Mouse (Mus musculus) megakaryocyte progenitor cell, adult 5-6 weeks (primary cell): Measurements from ENCODE around the gene Prkd2. TPM values are rescaled to one million over a fixed set of nuclear protein-coding genes. Genes with fewer than 3 reads are reported as not detected.
A peak's percentile ranks its signal among the peaks of the same experiment; 100 is the strongest.

Experiments
- ATAC-seq: replicated peaks from 2 replicates; pipeline ENCODE4 v1.8.0; 2016; ENCODE audit warnings: mild to moderate bottlenecking, moderate TSS enrichment, inconsistent platforms; ENCODE audit not compliant: poor library complexity
- total RNA-seq, 2 experiments: library from RNA; stranded (forward) in 1 of 2; stranded (reverse) in 1 of 2; fragments of 157-497, 149-512 nt in 1 of 2; fragments of 200-1000 nt in 1 of 2; gene quantifications; 2 replicates each; pipeline versions ENCODE4 v1.2.3 to v1.2.4; 2015 to 2017

The Prkd2 gene
- total RNA-seq, 2 experiments from 2014 or later = 8.8 TPM

DNA sequence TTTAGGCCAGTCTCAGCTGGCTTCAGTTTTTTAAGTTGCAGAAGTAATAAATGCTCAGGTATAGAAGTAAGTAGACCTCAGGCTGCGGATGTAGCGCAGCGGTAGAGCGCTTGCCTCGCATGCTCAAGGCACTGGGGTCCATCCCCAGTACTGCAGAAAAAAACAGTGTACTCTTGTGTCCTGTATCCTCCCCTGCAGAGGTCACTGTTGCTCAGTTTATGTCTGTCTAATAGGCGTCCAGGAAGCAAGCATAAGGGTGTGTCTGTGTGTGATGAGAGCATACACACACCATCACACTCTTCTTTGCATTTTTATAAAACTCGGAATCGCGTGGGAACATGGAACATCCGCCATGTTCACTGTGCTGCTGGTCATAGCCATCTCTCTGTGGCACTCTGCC is 16.9 kb upstream of the Prkd2 start:
- ATAC-seq = peak; percentile 82

DNA sequence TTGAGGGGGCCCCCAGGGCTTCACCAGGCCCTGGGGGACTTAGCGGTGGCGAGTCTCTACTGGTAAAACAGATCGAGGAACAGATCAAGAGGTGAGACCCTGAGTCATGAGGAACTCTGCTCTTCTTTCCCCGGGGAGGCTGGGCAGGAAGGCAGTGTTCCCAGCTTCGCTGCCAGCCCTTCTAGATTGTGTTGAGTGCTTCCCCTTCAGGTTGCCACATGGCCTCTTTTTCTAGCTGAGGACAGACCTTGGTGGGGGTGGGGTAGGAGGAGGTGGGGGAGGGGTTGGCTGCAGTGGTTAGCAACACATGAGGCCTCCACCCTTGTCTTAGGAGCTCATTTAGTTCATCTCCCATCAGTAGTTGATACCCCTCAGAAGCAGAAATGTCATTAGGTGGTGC is 16.1 kb upstream of the Prkd2 start:
- ATAC-seq = no peak

DNA sequence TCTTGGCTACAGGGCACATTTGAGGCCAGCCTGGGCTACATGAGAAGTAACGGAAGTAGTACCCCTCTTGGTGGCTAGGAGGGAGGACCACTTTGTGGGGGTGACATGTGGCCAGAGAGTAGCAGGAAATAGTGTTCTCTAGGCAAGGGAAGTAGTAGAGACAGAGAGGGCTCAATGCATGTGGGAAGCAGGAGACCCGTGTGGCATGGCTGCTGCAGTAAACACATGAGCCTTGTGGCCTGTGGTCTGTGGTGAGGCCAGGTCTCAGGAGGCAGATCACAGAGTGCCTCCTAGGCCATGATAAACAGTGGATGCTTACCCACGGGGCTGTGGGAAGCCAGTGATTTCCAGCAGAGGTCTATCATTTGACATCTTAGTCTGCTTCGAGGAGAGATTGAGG is 15.4 kb upstream of the Prkd2 start:
- peak; percentile 66 for ATAC-seq

DNA sequence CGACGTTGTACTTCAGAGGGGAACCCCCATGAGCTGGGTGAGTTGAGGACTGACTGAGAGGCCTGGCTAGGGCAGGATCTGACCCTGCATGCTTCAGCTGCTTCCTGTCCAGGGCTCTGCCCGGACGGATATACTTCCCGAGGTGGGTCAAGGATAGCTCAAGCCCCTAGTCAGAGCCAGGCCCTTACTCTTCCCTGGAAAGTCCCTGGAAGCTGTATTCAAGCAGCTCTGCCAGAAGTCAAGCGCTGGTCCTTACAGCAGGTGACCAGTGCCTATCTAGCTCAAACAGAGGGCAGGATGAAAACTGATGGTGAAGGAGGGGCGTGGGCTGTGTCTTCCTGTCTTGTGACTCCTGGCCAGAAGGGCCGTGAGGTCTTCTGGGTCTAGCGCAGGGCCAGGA is 12.3 kb upstream of the Prkd2 start:
- ATAC-seq = no peak

DNA sequence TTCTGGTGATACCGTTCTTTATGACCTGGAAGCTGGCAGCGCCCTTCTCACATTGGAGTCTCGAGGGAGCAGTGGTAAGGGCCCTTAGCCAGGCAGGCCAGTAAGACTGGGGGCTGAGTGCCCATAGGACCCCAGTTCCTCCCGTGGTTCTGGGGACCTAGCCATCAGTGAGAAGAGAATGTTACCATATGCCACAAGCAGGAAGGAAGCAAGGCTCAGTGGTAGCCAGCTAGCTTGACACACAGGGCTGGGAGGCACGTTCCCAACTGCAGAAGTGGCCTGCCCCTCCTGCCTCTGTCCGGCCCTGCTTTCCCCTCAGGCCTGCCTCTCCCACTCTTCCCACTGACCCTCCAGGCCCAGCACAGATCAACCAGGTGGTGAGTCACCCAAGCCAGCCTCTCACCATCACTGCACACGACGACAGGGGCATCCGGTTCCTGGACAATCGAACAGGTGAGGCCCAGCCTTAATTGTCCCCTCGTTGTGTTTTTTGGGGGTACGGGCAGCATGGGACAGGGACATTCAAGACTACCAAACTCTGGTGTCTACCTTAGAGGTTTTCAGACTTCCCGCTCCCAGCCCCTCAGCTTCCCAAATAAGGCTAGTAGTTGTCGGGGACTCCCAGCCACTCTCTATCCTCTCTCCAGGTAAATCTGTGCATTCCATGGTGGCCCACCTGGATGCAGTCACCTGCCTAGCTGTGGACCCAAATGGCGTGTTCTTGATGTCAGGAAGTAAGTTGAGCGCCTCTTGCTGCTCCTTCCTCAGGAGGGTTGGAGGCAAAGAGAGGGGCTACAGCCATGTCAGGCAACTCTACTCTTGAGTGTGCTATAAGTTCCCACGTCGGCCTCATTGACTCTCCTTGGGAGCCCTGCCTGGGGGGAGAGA is 4.5 kb upstream of the Prkd2 start:
- no peak for ATAC-seq

DNA sequence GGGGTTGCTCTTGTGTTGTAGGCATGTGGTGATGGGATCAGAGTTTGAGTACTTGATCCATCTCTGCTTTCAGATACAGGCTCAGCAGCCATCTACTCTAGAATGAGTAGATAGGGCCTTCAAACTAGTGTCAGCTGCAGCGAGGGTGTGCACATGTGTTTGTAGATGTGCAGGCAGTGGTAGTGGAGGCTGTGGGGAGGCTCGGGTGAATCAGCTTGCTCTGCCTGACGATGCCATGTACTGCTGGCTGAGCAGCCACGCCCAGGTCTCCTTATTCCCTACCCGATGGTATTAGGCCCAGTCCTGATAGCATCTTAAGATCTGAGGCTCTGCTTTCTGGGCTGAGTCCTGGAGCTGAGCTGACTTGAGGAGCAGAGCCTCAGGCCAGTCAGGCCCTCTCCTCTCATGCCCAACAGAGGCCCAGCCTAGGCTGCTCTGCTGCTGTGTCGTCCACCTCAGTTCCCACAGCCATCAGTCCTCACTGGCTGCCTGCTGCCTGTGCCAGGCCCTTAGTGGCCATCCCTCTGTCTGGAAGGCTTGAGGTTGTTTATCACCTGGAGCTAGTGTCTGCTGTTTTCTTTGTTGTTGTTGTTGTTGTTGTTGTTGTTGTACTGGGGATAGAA is 3.8 kb upstream of the Prkd2 start:
- no peak for ATAC-seq

DNA sequence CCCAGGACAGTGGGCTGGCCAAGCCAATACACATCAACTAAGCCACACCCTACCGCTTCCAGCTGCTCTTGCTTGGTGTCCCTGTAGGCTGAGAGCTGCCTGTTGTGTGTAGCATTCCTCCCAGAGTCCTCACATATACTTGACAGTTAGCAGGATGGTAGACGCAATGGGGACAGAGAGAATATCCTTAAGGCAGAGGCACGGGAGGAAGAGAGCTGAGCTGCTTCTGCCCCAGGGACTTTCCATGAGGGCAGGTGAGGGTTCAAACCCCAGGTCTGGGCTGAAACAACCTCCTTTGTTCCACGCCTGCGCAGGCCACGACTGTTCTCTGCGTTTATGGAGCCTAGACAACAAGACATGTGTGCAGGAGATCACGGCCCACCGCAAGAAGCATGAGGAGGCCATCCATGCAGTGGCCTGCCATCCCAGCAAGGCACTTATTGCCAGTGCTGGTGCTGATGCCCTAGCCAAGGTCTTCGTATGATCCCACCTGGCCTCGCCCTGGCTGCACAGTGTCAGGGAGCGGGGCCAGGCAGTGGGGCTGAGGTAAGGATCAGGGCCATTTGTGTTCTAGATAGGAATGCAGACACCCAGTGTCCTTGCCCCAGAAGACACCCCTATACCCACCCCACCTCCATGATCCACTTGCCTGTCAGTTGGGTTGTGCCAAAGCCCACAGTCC is 3.1 kb upstream of the Prkd2 start:
- ATAC-seq = no peak

DNA sequence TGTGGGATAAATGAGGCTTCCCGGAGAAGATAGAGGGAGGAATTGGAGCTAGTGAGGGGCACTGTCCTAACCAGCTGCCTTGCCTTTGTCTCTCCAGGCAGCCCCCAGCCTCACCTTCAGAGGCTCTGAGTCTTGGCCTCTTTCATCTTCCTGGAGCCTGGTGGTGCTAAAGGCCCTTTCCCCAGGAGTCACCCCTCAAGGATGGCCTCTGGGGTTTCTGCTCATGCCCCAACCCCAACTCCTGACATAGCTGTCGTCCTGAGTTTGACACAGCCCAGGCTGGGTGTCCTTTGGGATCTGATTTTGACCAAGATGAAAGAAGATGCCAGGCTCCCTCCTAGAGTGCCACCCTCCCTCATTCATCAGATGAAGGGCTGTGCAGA is 2.6 kb upstream of the Prkd2 start:
- no peak for ATAC-seq

DNA sequence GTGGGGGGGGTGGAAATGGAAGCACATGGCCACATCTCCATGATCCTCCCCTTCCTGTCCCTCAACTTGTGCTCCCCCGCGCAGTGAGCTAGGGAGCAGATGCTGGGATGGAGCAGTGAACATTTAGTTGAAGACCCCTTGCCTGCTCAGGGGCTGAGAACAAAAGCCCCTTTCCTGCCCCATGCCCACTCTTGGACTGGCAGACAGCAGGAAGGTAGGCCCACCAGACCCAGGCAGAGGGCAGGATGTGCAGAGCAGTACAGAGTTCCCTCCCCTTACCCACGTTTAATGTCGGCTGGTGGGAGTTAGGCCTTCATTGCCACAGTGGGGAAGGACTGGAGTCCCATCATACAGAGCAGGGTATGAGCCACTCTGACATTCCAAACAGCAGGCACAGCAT is 1.6 kb upstream of the Prkd2 start:
- no peak for ATAC-seq

DNA sequence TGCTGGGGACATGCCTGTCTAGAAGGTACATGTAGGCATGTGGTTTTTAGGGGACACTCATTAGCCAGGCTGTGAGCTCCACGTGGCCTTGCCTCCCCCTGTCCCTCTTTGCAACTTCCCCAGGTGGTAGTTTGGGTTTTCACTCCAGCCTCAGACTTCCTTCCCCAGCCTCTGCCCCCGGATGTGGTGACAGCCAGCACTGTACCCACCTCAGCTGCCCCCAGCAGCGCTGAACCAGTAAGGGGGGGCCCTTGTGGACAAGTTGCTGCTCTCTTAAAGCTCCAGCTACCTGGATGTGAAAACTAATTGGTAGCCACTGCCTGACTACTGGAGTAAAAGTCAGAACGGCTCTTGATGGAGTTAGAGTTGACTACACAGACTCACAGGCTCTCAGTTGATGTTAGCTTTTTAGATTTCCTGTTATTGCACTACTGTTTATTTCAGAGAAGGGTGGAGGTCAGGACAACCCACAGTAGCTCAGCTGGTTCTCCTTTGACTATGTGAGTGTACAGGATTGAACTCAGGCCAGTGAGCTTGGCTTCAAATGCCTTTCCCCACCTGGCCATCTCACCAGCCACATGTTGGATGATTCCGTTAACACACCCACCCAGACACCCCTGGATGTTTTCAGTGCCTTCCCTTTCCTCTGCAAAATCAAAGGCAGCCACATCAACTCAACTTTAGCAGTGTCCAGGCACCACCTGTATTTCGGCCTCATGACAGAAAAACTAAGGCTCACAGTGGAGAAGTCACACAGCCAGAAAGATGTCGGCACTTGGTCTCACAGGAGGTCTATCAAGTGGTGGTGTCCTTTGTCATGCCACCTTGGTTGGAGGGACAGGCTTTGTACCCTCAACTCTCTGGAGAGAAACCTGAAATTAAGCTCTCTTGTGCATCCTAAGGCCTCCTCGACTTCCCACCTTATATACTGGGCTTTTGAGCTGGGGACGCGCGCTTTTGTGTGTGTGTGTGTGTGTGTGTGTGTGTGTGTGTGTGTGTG is 841 bp upstream of the Prkd2 start:
- peak; percentile 52 for ATAC-seq

DNA sequence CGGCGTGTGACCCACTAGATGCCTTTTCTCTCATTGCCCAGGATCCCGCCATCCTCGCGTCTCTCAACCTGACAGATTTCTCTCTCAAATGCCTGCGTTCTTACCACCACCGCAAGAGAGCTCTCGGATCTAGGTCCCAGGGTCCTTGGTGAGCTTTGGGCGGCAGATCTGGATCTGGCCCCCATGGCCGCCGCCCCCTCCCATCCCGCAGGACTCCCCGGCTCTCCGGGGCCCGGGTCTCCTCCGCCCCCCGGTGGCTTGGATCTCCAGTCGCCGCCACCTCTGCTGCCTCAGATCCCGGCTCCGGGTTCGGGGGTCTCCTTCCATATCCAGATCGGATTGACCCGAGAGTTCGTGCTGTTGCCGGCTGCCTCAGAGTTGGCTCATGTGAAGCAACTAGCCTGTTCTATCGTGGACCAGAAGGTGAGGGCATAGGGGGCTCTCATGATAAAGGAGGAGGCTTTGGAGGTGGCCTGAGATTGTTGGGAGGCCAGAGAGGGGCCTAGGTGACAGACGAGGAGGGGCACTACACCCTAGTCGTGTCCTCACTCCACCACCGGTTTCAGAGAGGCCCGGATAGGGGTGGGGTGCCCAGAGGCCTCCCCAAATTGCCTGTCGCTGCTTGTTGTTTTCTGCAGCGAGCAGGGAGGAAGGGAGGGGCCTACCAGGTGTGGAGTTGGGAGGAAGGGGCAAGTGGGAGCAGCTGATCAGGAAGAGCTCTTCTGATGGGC is 904 bp downstream of the Prkd2 start:
- ATAC-seq = no peak

DNA sequence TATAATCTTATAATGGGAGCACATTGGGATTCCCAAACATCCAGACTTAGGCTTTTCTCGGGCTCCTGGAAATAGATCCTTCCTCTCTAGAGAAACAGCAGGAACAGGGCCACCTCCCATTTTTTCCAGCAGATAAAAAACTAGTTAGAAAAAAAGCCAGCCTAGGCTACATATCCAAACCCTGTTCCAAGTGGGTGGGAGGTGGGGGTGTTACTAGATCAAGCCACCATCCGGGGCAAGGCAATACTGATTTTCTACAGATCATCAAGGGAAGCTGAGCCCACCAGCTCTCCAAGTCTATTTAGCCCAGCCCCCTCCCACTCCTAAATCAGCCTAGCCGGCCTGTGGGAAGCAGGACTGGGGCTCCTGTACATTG is 2.0 kb downstream of the Prkd2 start:
- ATAC-seq = no peak

DNA sequence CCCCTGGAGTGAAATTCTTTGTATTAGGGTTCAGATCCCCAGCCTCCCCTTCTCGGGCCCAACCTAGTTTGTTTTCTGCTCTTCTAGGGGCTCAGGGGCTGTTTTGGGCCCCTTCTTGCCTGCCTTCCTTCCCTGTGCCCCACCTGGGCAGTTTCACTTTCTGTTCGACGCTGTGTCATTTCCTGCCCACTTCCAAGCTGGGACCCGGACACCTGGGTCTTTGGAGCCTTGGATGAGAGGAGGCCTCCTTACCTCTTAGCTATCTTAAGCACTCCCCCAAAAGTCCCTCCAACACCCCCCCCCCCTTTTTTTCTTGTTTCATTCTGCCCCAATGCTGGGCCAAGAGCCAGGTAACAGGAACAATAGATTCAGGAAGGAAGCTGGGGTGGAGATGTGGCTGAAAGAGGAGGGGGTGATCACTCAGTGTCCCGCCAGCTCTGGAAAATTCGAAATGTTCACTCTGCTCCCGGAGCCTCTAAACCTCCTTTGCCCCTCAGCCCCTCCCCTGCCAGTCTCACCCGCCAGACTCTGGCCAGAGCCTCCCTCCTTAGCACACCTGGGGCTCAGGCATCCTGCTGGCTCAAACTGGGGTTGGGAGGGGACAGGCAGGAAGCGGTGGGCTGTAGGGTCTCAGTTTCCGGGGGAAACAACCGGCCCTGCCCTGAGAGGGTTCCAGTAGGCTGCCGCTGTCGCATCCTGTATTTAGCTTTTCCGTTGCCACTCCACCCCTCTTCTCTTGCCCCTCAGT is 2.5 kb downstream of the Prkd2 start:
- ATAC-seq = 0 out of 2 replicates have a peak, but pooled peaks have one; percentile 2

DNA sequence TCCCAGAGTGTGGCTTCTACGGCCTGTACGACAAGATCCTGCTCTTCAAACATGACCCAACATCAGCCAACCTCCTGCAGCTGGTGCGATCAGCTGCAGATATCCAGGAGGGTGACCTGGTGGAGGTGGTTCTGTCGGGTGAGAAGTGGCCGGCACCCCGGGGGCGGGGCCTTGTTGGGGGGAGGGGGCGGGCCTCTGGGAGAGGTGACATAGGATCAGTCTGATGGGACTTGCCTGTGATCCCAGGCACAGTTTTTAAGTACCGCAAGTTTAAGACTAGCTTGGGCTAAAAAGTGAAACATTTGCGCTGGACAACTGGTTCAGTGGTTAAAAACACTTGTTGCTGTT is 3.1 kb downstream of the Prkd2 start:
- no peak for ATAC-seq

DNA sequence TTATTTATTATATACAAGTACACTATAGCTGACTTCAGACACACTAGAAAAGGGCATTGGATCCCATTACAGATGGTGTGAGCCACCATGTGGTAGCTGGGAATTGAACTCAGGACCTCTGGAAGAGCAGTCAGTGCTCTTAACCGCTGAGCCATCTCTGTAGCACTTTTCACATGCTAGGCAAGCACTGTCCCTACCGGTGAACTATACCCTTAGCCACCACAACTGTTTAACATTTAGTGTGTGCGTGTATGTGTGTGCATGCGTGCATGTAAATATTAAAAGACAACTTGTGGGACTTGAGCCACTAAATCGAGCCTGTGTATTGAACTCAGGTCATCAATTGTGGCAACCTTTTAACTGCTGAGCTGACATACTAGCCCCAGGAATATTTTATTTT is 4.1 kb downstream of the Prkd2 start:
- ATAC-seq = no peak

DNA sequence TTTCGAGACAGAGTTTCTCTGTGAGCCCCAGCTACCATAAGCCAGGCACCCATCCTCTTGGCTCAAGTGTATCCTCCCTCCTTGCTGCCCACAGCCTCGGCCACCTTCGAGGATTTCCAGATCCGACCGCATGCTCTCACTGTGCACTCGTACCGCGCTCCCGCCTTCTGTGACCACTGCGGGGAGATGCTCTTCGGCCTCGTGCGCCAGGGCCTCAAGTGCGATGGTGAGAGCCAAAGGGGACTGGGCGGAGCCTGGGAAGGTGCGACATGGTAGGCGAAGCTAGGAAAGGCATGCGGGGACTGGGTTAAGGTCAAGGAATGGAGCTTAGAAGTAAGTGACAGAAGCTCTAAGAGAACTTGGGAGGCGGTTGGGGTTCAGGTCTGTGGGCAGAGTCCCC is 4.8 kb downstream of the Prkd2 start:
- no peak for ATAC-seq

DNA sequence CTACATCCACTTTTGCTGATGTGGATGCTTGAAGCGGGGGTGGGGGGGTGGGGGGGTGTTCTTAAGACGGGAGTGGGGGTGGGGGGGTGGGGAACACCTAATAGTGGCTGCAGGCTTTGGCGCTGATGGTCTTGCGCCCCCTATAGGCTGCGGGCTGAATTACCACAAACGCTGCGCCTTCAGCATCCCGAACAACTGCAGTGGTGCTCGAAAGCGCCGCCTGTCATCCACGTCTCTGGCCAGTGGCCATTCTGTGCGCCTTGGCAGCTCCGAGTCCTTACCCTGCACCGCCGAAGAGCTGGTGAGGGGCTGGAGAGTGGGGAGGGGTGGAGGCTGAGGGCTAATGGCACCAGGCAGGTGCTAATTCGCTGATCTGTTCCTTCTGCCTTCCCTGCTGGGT is 5.9 kb downstream of the Prkd2 start:
- ATAC-seq = peak; percentile 38; the same call in 1 of the 2 replicates

DNA sequence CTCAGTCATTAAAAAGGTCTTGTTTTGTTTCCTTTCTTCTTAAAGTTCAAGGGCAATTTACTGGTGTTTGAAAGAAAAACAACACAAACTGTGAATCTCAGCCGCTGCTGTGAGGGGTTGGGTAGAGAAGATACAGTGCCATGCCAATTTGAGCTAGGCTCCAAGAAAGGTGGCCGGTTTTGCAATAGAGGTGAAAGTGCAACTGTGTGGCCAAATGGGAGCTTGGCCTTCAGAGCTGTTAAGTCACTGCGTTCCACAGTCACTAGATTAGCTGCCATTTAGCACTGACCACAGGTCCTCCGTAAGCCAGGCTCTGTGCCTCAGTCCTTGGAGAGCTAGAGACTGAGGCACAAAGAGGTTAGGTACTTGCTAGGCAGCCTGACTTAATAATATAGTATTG is 8.9 kb downstream of the Prkd2 start:
- no peak for ATAC-seq

DNA sequence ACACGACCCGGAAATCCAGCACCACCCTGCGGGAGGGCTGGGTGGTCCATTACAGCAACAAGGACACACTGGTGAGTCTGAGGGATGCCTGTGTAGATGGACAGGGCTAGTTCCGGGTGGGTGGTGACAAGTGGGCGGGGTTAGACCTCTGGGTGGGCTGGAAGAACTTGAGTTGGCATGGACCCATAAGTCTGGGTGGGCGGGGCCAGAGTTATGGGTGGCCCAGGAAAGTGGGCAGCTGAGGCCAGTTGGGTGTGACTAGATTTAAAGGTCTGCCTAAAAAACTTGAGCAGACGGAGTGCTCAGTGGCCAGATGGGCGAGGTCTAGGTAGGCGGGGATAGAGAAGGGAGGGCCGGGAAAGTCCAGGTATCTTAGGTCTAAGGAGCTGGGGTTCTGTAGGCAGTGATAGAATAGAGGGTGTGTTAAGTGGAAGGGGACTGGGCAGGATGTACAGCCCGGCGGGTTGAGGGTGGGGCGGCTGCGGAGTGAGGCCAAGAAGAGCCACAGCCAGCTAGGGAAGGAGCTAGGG is 10.7 kb downstream of the Prkd2 start:
- ATAC-seq = no peak
